Mouse (Mus musculus) heart, embryonic 14.5 days (tissue): ENCODE results near the gene Atxn10. TPM values are rescaled to one million over a fixed set of nuclear protein-coding genes. Genes with fewer than 3 reads are reported as not detected.

Experiments used
- ATAC-seq: fragments of 200-750 bp; cut with Nextera tagmentation; 2 replicates; pipeline ENCODE4 v1.8.0; 2017; ENCODE audit warnings: low read depth, moderate TSS enrichment; ENCODE audit not compliant: insufficient number of reproducible peaks, insufficient read depth, low FRiP score
- H3K27ac ChIP-seq, 2 experiments: fragments of 200-500 bp in 1 of 2; fragments of 300-500 bp in 1 of 2; sonication (generic) in 1 of 2; replicated peaks in 1 of 2; 2 replicates each; pipeline ENCODE4 v1.5.1; 2012 to 2014; ENCODE audit warnings: low read depth in 2 of 2, low read length in 2 of 2, control low read depth in 1 of 2, mild to moderate bottlenecking in 1 of 2, mixed read lengths in 1 of 2; ENCODE audit not compliant: control insufficient read depth in 1 of 2, insufficient read depth in 1 of 2
- H3K27me3 ChIP-seq: fragments of 300-500 bp; sonication (generic); 2 replicates; pipeline ENCODE4 v1.6.1; 2014; ENCODE audit warnings: mild to moderate bottlenecking, low read length, control low read depth; ENCODE audit not compliant: control insufficient read depth, insufficient read depth
- H3K36me3 ChIP-seq: fragments of 300-500 bp; sonication (generic); 2 replicates; pipeline ENCODE4 v1.6.1; 2014; ENCODE audit warnings: mild to moderate bottlenecking, control low read depth, low read length, mixed read lengths; ENCODE audit not compliant: control insufficient read depth, insufficient read depth
- H3K4me1 ChIP-seq, 2 experiments: fragments of 200-500 bp in 1 of 2; fragments of 300-500 bp in 1 of 2; sonication (generic) in 1 of 2; 2 replicates each; pipeline ENCODE4 v1.6.1; 2012 to 2014; ENCODE audit warnings: low read length in 2 of 2, control low read depth in 1 of 2, mixed read lengths in 1 of 2; ENCODE audit not compliant: control insufficient read depth in 2 of 2, insufficient read depth in 2 of 2
- H3K4me2 ChIP-seq: fragments of 300-500 bp; sonication (generic); 2 replicates; pipeline ENCODE4 v1.6.1; 2014; ENCODE audit warnings: mild to moderate bottlenecking, low read length
- H3K4me3 ChIP-seq, 2 experiments: fragments of 200-500 bp in 1 of 2; fragments of 300-500 bp in 1 of 2; sonication (generic) in 1 of 2; 2 replicates each; pipeline ENCODE4 v1.5.1; 2012 to 2014; ENCODE audit warnings: low read length in 2 of 2, mild to moderate bottlenecking in 2 of 2, control low read depth in 1 of 2, low read depth in 1 of 2, moderate library complexity in 1 of 2; ENCODE audit not compliant: control insufficient read depth in 1 of 2, insufficient read depth in 1 of 2
- H3K9ac ChIP-seq: fragments of 300-500 bp; sonication (generic); 2 replicates; pipeline ENCODE4 v1.6.1; 2014; ENCODE audit warnings: mild to moderate bottlenecking, low read length
- H3K9me3 ChIP-seq: fragments of 300-500 bp; sonication (generic); 2 replicates; pipeline ENCODE4 v1.6.1; 2016; ENCODE audit warnings: low read length, control low read depth; ENCODE audit not compliant: control insufficient read depth
- WGBS: fragments of 180-500 bp; shearing (Covaris S2); extraction: QIAGEN DNeasy Blood & Tissue Kit; methylation state at CpG from one replicate; pipeline ENCODE4 v1.1.7; 2014; 5-methylcytosine and 5-hydroxymethylcytosine counted together
- polyA plus RNA-seq: library from polyadenylated mRNA; unstranded; fragments of >200 nt; fragmentation: Nextera tagmentation; extraction: Ambion mirVana; gene quantifications from 2 replicates; pipeline ENCODE4 v1.2.1, GENCODE M21; 2014

Gene Atxn10
- polyA plus RNA-seq, 1 experiment from 2014 or later = 234 TPM

- peaks cover 5% of the 10 kb centered on the region in 2 experiments for H3K4me1 ChIP-seq
- no peak overlapping the region for H3K4me3 ChIP-seq
- no peak overlapping the region for H3K27ac ChIP-seq
- no peaks in the 10 kb centered on the region for H3K27me3 ChIP-seq
- H3K9ac ChIP-seq = no peak overlapping the region
- no peaks in the 10 kb centered on the region for H3K9me3 ChIP-seq
- WGBS = 82% methylated on average over 3 of the region's 3 CpGs
- no peaks in the 10 kb centered on the region for H3K36me3 ChIP-seq
- H3K4me2 ChIP-seq = no peak overlapping the region
- ATAC-seq = no peak
Measured at GRCm38 (mm10) chr15:85424197-85424596, 88.2 kb downstream of the Atxn10 start.

DNA sequence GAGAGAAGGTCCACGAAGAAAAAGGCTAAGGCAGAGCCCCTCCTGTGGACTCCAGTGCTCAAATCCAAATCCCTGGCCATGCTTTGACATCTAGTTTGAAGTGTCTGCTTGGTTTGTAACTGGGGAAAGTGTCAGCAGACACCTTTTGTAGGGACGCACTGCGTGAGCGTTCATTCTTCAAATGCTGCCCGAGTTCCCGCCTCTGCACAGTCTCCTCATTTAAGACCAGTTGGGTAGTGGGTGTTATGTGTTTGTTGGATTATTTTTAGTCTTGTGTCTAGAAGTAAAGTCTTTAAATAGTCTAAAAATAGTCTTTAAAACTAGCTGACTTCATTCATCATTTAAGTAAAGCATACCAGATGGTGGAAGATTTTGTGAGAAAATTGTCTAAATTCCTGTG, 92.1 kb downstream of the Atxn10 start:
- 56% methylated on average over 6 of the region's 6 CpGs for WGBS
- no peak overlapping the region for H3K27ac ChIP-seq
- no peak overlapping the region for H3K4me3 ChIP-seq
- H3K36me3 ChIP-seq = no peaks in the 10 kb centered on the region
- no peak overlapping the region; the same call in 1 of the 2 replicates for H3K9ac ChIP-seq
- no peak overlapping the region for H3K4me2 ChIP-seq
- no peaks in the 10 kb centered on the region for H3K9me3 ChIP-seq
- no peak for ATAC-seq
- H3K27me3 ChIP-seq = no peaks in the 10 kb centered on the region
- peaks cover 5% of the 10 kb centered on the region in 2 experiments for H3K4me1 ChIP-seq

GRCm38 (mm10) chr15:85442568-85442967, 106.5 kb downstream of the Atxn10 start:
- Histone ChIP-seq H3K4me1 (no peaks in the 10 kb centered on the region), H3K27me3 (no peaks in the 10 kb centered on the region), H3K4me2 (no peak overlapping the region), H3K4me3 (no peak overlapping the region), H3K27ac (no peak overlapping the region), H3K9me3 (no peaks in the 10 kb centered on the region), H3K36me3 (peaks cover 60% of the 10 kb centered on the region), H3K9ac (no peak overlapping the region)
- ATAC-seq = no peak
- WGBS = 66% methylated on average over 3 of the region's 3 CpGs

GRCm38 (mm10) chr15:85446652-85447051, 110.6 kb downstream of the Atxn10 start:
- H3K9me3 ChIP-seq = no peaks in the 10 kb centered on the region
- no peaks in the 10 kb centered on the region for H3K27me3 ChIP-seq
- H3K36me3 ChIP-seq = peaks cover 51% of the 10 kb centered on the region
- H3K4me2 ChIP-seq = no peak overlapping the region
- no peak overlapping the region for H3K27ac ChIP-seq
- 75% methylated on average over 3 of the region's 3 CpGs for WGBS
- H3K4me1 ChIP-seq = no peaks in the 10 kb centered on the region
- H3K9ac ChIP-seq = no peak overlapping the region
- ATAC-seq = no peak
- no peak overlapping the region for H3K4me3 ChIP-seq

DNA sequence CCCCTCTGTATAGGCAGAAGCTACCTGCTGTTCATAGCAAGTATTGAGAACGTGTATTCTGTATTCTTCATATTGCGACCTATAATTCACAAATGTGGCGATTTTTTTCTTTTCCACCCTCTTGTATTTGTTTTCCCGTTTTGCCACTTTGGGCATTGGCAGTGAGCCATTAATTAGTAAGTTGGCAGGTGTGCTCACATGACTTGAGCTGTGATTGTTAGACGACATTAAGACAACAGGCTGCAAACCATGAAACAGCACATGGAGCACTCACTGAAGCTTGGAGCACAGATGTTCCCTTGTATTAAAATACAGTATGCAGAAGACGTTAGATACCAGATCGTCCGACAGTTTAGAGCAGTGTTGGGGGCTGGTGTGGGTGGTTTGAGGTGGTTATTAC, 120.8 kb downstream of the Atxn10 start:
- WGBS = 81% methylated on average over 8 of the region's 8 CpGs
- Histone ChIP-seq H3K4me3 (no peak overlapping the region), H3K36me3 (peaks cover 50% of the 10 kb centered on the region), H3K4me1 (peaks cover 16 to 37% of the 10 kb centered on the region in 2 experiments), H3K27me3 (no peaks in the 10 kb centered on the region), H3K9ac (no peak overlapping the region), H3K9me3 (no peaks in the 10 kb centered on the region), H3K4me2 (no peak overlapping the region), H3K27ac (no peak overlapping the region)
- ATAC-seq = no peak

GRCm38 (mm10) chr15:85457838-85458237, 121.8 kb downstream of the Atxn10 start:
- no peak for ATAC-seq
- Histone ChIP-seq H3K9ac (no peak overlapping the region), H3K4me3 (no peak overlapping the region), H3K4me2 (no peak overlapping the region), H3K27me3 (peaks cover 6% of the 10 kb centered on the region; the same call in 1 of the 2 replicates), H3K9me3 (no peaks in the 10 kb centered on the region), H3K27ac (no peak overlapping the region), H3K4me1 (peaks cover 16 to 37% of the 10 kb centered on the region in 2 experiments), H3K36me3 (peaks cover 55% of the 10 kb centered on the region)
- 55% methylated on average over 8 of the region's 8 CpGs for WGBS

DNA sequence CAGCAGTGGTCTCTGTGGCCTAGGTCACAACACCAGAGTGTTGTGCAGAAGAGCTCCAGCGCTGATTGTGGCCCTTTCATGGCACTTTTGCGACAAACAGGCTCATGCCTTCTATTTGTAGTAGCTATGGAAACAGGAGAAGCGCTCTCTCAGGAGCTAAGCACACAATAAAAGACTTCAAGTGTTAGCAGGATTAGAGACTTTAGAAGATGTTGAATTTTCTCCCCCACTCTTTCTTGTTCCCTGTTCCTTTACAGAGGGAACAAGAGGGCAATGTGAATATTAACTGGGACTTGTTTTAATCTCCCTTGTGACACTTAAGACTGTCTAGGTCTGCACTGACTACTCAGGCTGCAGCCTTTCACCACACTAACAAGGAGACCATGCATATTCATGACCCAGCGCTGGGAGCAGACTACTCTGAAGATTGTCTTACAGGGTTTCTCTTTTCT, 122.6 kb downstream of the Atxn10 start:
- WGBS = 66% methylated on average over 4 of the region's 4 CpGs
- no peak overlapping the region for H3K9ac ChIP-seq
- H3K4me1 ChIP-seq = peaks cover 16 to 37% of the 10 kb centered on the region in 2 experiments
- H3K4me2 ChIP-seq = no peak overlapping the region
- no peak for ATAC-seq
- no peak overlapping the region for H3K4me3 ChIP-seq
- H3K9me3 ChIP-seq = no peaks in the 10 kb centered on the region
- no peak overlapping the region for H3K27ac ChIP-seq
- peaks cover 6% of the 10 kb centered on the region for H3K27me3 ChIP-seq
- H3K36me3 ChIP-seq = peaks cover 62% of the 10 kb centered on the region

DNA sequence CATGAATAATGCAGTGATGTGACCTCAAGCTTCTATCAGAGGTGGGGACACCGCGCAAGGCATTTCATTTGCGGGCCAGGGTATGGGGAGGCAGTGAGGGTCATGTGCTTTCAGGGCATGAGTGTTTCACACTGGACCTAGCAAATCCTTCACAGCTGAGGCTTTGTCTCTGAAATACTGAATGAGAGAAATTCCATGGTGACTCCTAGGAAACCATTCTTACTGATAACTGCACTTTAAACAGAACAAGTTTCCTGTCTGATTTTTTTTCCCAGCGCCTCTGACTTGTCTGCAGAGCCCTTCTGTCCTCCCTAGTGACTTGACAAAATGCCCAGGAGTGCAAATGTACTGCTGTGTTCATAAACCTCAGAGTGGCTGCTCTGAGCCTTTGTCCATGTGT, 125.5 kb downstream of the Atxn10 start:
- Histone ChIP-seq H3K27ac (peak overlapping the region in 1 of 2 experiments; percentile 7; a peak in 2 of 4 replicates), H3K4me1 (peaks cover 16 to 37% of the 10 kb centered on the region in 2 experiments), H3K9ac (no peak overlapping the region), H3K4me2 (no peak overlapping the region), H3K9me3 (no peaks in the 10 kb centered on the region), H3K36me3 (peaks cover 60% of the 10 kb centered on the region), H3K27me3 (peaks cover 6% of the 10 kb centered on the region), H3K4me3 (no peak overlapping the region)
- no peak for ATAC-seq
- 68% methylated on average over 4 of the region's 4 CpGs for WGBS
